Mouse (Mus musculus) limb, embryonic 15.5 days (tissue): Measurements from ENCODE around the gene Anxa4. TPM values are rescaled to one million over a fixed set of nuclear protein-coding genes. Genes with fewer than 3 reads are reported as not detected.

Experiments
- ATAC-seq: fragments of 200-750 bp; cut with Nextera tagmentation; 2 replicates; pipeline ENCODE4 v1.8.0; 2017; ENCODE audit warnings: low read depth, moderate TSS enrichment; ENCODE audit not compliant: insufficient number of reproducible peaks, low FRiP score, low TSS enrichment
- H3K27ac ChIP-seq: fragments of 300-500 bp; sonication (generic); 2 replicates; pipeline ENCODE4 v1.5.1; 2015; ENCODE audit warnings: moderate library complexity, mild to moderate bottlenecking, inconsistent platforms
- H3K27me3 ChIP-seq: fragments of 300-500 bp; sonication (generic); 2 replicates; pipeline ENCODE4 v1.6.1; 2015; ENCODE audit warnings: inconsistent platforms
- H3K36me3 ChIP-seq: fragments of 300-500 bp; sonication (generic); 2 replicates; pipeline ENCODE4 v1.6.1; 2015; ENCODE audit warnings: inconsistent platforms
- H3K4me1 ChIP-seq: fragments of 300-500 bp; sonication (generic); 2 replicates; pipeline ENCODE4 v1.6.1; 2015; ENCODE audit warnings: inconsistent platforms
- H3K4me2 ChIP-seq: fragments of 300-500 bp; sonication (generic); 2 replicates; pipeline ENCODE4 v1.6.1; 2015; ENCODE audit warnings: mild to moderate bottlenecking, inconsistent platforms
- H3K4me3 ChIP-seq: fragments of 300-500 bp; sonication (generic); 2 replicates; pipeline ENCODE4 v1.5.1; 2015; ENCODE audit warnings: mild to moderate bottlenecking, inconsistent platforms
- H3K9ac ChIP-seq: fragments of 300-500 bp; sonication (generic); 2 replicates; pipeline ENCODE4 v1.6.1; 2015; ENCODE audit warnings: inconsistent platforms
- H3K9me3 ChIP-seq: fragments of 300-500 bp; sonication (generic); 2 replicates; pipeline ENCODE4 v1.6.1; 2016; ENCODE audit warnings: inconsistent platforms
- WGBS: fragments of 180-500 bp; shearing (Covaris S2); methylation state at CpG from one replicate; pipeline ENCODE4 v1.1.7; 2015; 5-methylcytosine and 5-hydroxymethylcytosine counted together
- polyA plus RNA-seq: library from polyadenylated mRNA; unstranded; fragments of >200 nt; fragmentation: Nextera tagmentation; extraction: Ambion mirVana; gene quantifications from 2 replicates; pipeline ENCODE4 v1.2.1, GENCODE M21; 2015

Anxa4 gene
- polyA plus RNA-seq, 1 experiment from 2014 or later, result 61.9 TPM

- H3K36me3 ChIP-seq, result peaks cover 68% of the 10 kb centered on the region
- H3K9me3 ChIP-seq, result no peaks in the 10 kb centered on the region
- no peaks in the 10 kb centered on the region for H3K27me3 ChIP-seq
- no peak overlapping the region for H3K27ac ChIP-seq
- H3K4me3 ChIP-seq, result no peak overlapping the region
- no peak overlapping the region for H3K9ac ChIP-seq
- no peak overlapping the region for H3K4me2 ChIP-seq
- ATAC-seq, result no peak
- no peaks in the 10 kb centered on the region for H3K4me1 ChIP-seq
Measured at GRCm38 (mm10) chr6:86694465-86694864, 98.9 kb downstream of the Anxa4 start.

DNA sequence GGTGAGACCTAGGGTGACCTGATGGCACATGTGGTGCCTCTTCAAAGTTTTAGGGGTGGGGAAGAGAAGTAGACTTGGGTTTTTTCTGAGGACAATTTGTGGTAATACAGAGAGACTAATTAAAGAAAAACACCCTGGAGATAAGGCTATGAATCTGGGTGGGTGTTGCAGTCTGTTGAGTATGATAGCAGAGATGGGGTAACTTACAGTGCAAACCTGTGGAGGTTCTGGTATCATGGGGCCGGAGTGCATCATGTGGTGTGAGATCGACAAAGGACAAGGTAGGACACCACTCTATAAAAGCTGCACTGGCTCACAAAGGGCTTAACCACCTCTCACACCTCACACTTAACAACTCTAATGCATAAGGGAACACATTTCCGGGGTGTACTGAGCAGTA lies 103.7 kb downstream of the Anxa4 start:
- Histone ChIP-seq H3K36me3 (peaks cover 34% of the 10 kb centered on the region), H3K27ac (no peak overlapping the region), H3K4me3 (no peak overlapping the region), H3K27me3 (no peaks in the 10 kb centered on the region), H3K9me3 (no peaks in the 10 kb centered on the region), H3K4me2 (no peak overlapping the region), H3K9ac (no peak overlapping the region), H3K4me1 (no peaks in the 10 kb centered on the region)
- 94% methylated on average over 3 of the region's 3 CpGs for WGBS
- no peak for ATAC-seq

- Histone ChIP-seq H3K36me3 (peaks cover 31% of the 10 kb centered on the region), H3K4me1 (peaks cover 11% of the 10 kb centered on the region), H3K27me3 (no peaks in the 10 kb centered on the region), H3K9me3 (no peaks in the 10 kb centered on the region), H3K9ac (no peak overlapping the region), H3K27ac (no peak overlapping the region), H3K4me3 (no peak overlapping the region), H3K4me2 (no peak overlapping the region)
- no peak for ATAC-seq
- WGBS, result 70% methylated on average over 1 of the region's 1 CpGs
Measured at GRCm38 (mm10) chr6:86686971-86687370, 106.4 kb downstream of the Anxa4 start.

Other genes starting within 250 kb of the Anxa4 start
- 610 and 666 TPM in 2 replicates for gene Asprv1, start 165.4 kb downstream of the Anxa4 start, polyA plus RNA-seq
- 14.2 and 15.2 TPM in 2 replicates for gene Mxd1, start 124.4 kb downstream of the Anxa4 start, polyA plus RNA-seq
- gene Snrnp27, start 109.1 kb downstream of the Anxa4 start, polyA plus RNA-seq, result 103 and 108 TPM in 2 replicates
- gene Gmcl1, start 60.2 kb downstream of the Anxa4 start, polyA plus RNA-seq, result 25.6 and 31.9 TPM in 2 replicates
- 15.3 and 16.7 TPM in 2 replicates for gene Aak1, start 55.9 kb upstream of the Anxa4 start, polyA plus RNA-seq
- 89.8 and 97.2 TPM in 2 replicates for gene Nfu1, start 215.7 kb upstream of the Anxa4 start, polyA plus RNA-seq
- gene Gfpt1, start 249.3 kb upstream of the Anxa4 start, polyA plus RNA-seq, result 21.0 and 22.5 TPM in 2 replicates